Mouse (Mus musculus) erythroblast, embryonic 14.5 days (primary cell): Measurements from ENCODE around the gene Dhx58.

Experiments used
- GATA1 ChIP-seq: IDR thresholded peaks from 2 replicates; pipeline ENCODE4 v1.6.1; 2012; ENCODE audit warnings: low read length, inconsistent platforms, mixed read lengths
- TAL1 ChIP-seq: IDR thresholded peaks from 3 replicates; pipeline ENCODE4 v1.6.1; 2012; ENCODE audit warnings: low read length, inconsistent platforms, mixed read lengths

- no peak for TF ChIP-seq GATA1
- TF ChIP-seq TAL1, result no peak
These were observed 15.6 kb downstream of the Dhx58 start for GRCm38 (mm10) chr11:100688443-100688842.
